Mouse (Mus musculus) spleen, adult 18-20 months (tissue): ENCODE results near the gene Ankfy1.
A peak's percentile ranks its signal among the peaks of the same experiment; 100 is the strongest.
"Not testable (repeated sequence)": the region's sequence is repeated elsewhere in the genome, so short reads cannot be mapped to it uniquely, and the experiment has no call there.

Experiments
- DNase-seq, 2 experiments: peaks; one replicate each; pipeline ENCODE4 v3.0.0; 2022; ENCODE audit warnings: mixed read lengths in 2 of 2

The Ankfy1 gene

GRCm38 (mm10) chr11:72689551-72690510 is at the start of gene Ankfy1:
TSS of gene Ankfy1 (plus strand) at chr11:72690006.
- peak; percentile 95 to 98 for DNase-seq

DNA sequence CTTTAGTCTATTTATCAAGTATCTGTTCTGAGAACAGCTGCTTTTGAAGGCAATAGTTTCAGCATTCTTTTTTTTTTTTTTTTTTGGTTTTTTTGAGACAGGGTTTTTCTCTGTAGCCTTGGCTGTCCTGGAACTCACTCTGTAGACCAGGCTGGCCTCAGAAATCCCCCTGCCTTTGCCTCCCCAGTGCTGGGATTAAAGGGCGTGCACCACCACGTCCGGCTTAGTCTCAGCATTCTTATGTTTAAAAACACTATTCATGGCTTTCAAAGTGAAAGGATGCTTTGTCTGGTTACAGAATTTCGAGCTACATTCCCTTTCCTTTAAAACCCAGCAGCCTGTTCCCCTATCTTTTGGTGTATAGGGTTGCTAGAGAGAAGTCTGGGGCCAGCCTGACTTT is 47.1 kb upstream of the Ankfy1 start:
- no peak for DNase-seq

DNA sequence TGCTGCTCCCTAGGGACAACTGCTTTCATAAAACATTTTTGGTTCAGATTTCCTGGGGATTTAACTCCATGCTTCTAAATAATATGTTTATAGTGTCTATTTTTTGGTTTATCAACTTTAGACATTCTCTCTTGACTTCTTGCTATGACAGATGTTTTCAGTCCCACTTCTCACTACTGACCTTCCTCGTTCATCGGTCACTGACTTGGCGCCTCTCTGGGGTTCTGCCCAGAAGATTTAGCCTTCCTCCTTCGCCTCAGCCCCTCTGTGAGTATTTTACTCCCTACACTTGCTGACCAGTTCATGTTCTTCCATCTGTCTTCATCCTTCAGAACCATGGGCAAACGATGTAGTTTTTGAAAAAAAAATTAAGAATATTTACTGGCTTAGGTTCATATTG is 44.4 kb upstream of the Ankfy1 start:
- DNase-seq: no peak

DNA sequence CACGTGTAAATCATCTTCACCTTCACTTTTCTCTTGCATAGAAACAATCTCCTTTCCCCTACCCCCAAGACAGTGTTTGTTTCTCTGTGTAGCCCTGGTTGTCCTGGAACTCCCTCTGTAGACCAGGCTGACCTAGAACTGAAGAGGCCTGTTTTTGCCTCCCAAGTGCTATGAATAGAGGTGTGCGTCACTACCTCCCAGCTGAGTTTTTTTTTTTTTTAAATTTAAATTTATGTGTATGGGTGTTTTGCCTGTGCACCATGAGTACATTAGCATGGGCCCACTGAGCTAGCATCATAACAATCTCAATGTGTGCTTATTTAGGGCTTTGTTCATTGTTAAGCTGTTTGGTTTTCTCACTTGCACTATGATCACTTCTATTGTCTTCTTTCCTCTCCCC is 39.5 kb upstream of the Ankfy1 start:
- no peak for DNase-seq

DNA sequence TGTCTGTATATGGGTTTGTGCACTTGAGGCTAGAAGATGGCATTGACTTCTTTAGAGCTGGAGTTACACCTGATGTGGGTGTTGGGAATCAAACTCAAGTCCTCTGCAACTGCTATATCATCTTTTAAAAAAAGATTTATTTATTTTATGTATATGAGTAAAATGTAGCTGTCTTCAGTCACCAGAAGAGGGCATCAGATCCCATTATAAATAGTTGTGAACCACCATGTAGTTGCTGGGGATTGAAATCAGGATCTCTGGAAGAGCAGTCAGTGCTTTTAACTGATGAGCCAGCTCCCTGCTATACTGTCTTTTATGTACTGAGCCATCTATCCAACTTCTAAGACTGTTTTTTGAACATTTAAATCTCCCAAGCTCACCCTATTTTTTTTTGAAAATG is 29.9 kb upstream of the Ankfy1 start:
- no peak for DNase-seq

DNA sequence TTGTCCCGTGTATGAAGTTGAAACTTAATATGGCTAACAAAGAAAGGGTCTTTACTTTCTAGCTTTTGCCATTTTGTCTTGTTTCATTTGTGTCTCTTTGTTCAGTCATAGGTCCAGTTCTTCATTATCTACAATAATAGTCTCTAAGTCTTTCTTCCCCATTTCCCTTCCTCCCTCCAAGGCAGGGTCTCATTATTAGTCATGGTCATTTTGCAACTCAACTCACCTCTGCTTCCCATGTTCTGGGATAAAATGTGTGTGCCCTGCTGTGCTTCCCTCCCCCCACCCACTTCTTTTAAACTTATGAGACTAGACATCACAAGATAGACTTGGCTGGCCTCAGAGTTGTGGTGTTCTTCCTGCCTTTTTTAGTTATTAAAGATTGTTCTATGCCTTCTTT is 29.4 kb upstream of the Ankfy1 start:
- no peak for DNase-seq

GRCm38 (mm10) chr11:72664641-72665040 is 25.2 kb upstream of the Ankfy1 start:
- no peak for DNase-seq

DNA sequence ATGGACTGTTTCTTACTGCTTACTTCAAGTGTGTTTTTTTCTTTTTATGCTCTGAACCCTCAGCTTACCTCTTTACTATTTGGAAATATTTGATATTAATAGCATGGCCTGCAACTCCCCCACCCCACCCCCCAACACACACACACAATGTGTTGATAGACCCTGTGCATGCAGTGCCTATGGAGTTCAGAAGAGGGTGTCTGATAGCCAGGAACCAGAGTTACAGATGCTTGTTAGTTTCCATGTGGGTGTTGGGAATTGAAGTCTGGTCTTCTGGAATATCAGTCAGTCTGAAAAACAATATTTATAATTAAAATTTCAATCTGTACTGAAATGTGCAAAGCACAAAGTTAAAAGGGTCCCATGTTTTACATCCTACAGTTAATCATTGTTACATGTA is 19.2 kb upstream of the Ankfy1 start:
- no peak for DNase-seq

DNA sequence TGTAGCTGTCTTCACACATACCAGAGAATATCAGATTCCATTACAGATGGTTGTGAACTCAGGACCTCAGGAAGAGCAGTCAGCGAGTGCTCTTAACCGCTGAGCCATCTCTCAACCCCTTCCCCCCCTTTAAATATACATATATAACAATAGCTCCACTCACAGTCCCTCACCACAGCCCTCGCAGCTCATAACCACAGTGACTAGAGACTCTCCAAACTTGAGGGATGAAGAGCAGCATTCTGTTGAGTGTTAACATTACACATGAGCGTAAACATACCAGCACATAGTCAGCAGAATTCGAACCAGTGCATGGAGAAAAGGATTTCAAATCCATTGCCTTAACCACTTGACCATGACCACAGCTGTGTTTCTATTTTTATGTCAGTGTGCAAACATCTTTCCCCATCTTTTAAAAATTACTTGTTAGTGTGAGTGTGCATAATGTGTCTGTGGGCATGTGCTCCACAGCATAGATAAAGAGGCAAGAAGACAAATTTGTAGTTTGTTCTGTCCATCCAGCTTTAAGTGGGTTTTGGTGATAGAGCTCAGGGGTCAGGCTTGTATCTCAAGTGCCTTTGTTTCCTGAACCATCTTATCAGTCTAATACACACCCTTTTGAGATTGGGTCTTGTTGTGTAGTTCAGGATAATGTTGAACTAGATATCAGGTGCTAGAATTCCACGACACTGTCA is 18.4 kb upstream of the Ankfy1 start:
- no peak for DNase-seq

GRCm38 (mm10) chr11:72672438-72672837 is 17.4 kb upstream of the Ankfy1 start:
- DNase-seq: no peak

DNA sequence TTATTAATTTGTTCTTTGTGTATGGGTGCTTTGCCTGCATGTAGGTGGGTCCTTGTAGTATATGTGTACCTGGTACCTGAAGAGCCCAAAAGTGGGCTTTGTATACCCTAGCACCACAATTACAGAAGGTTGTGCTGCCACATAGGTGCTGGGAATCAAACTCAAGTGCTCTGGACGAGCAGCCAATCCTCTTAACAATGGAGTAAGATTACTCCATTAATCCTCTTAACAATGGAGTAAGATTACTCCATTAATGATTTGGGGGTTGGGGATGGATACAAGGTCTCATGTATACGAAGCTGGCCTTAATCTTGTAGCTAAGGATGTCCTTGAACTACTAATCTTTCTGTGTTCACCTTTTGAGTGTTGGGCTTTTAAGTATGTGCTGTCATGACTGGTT is 14.5 kb upstream of the Ankfy1 start:
- DNase-seq: no peak

DNA sequence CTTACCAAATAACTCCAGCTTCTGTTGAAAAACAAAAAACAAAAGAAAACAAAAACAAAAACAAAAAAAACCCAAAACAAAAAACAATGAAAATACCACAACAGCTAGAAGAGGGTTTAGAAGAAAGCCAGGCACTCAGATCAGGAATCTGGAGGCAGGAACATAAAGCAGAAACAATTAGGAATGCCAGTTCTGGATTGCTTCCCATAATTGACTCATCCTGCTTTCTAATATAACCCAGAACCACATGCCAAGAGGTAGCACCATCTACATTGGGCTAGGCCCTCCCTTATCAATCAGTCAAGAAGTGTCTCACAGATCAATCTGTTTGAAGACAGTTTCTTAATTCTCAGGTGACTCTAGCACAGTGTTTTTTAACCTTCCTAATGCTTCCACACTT is 9.1 kb upstream of the Ankfy1 start:
- DNase-seq: no peak

DNA sequence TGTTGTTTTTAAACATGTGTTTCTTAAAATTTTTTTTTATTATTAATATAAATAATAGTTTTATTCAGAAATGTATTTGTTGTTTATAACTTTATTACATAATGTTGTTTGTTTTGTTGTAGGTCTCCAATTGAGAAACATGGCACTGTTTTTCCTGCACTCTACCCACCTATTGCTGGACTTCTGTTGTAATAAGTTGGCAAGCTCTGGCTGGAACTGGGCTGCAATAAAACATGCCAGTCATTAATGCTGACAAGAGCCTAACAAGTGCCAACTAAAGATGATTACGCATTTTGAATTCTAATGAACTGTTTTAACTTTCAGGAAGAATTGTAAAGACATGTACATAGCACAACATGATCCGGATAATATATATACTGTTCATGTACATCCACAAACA is 6.4 kb upstream of the Ankfy1 start:
- DNase-seq: no peak

DNA sequence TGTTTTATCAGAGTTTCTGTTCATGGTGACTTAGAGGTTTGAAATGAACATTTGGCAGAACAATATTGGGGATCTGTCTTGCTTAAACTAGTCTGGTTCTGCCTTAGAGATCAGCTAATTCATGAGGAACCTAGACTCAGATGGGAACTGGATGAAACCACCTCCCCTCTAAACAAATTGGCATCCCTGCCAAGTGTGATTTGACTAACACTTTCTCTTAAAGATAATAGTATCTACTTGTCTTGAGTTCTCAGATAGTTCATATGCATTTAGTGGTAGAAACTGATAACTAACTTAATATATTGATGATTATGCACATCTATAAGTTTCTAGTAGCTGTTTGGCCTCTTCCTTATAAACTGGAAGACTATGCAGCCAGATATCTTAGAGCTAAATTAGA is 3.1 kb upstream of the Ankfy1 start:
- no peak for DNase-seq

- DNase-seq: no peak
Observed at GRCm38 (mm10) chr11:72688242-72688641, 1.6 kb upstream of the Ankfy1 start.

DNA sequence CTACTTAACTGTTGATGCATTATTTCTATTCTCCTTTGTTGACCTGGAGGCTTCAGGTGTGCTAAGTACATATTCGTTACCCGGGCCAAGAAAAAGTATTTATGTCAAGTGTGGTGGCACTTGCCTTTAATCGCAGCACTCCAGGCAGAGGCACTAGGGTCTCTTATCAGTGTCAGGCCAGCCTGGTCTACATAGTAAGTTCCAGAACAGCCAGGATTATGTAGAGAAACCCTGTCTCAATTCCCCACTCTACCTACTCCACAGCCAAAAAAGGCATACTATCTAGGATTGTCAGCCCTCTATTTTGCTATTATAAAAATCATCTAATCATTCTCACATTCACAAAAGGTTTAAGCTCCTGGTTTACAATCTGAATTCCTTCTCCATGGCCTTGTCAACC is 691 bp upstream of the Ankfy1 start:
- DNase-seq: no peak

- DNase-seq: no peak
Observed at GRCm38 (mm10) chr11:72692353-72692752, 2.5 kb downstream of the Ankfy1 start.

DNA sequence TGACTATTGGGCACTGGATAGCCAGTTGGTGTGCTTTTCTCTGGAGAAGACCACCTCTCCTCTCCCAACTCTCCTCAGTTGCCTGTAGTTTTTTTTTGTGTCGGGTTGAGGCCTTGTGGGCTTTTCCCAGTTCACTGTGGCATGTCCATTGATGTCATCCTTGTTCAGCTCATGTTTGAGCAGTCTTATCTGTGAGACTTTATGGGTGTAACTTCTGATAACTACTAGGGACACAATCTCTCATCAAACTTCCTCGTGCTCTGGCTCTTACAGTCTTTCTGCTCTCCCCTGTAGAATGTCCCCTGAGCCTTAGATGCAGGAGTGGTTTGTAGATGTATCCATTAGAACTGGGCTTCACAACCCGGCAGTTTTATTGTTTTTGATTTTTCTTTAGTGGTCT is 5.2 kb downstream of the Ankfy1 start:
- no peak for DNase-seq

DNA sequence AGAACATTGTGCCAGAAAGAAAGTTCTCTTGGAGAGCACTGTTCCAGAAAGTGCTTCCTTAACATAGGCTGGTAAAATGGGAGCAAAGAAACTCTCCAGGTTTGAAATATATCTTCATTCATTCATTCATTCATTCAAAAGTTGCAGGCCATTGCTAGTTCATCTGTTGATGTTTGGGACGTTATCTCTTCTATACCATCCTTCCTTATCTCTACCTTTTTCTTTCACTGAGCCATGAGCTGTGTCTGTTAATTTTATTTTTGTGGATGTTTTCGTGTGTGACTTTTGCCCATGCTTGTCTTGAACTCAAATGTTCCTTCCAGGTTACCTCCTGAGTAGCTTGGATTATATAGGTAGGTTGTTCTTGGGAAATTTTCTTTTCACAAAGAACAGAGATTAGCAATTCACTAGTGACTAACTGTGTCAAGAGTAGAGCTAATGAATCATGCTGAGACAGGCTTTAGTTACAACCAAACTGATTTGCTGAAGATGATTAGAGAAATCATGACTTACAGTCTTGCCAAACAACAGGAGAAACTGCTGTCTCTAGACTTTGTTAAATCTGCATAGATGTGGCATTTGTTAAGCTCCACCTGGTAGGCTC is 6.7 kb downstream of the Ankfy1 start:
- DNase-seq: no peak

GRCm38 (mm10) chr11:72697323-72697722 is 7.5 kb downstream of the Ankfy1 start:
- no peak for DNase-seq

GRCm38 (mm10) chr11:72705111-72705510 is 15.3 kb downstream of the Ankfy1 start:
- not testable (repeated sequence) for DNase-seq

GRCm38 (mm10) chr11:72712721-72713120 is 22.9 kb downstream of the Ankfy1 start:
- DNase-seq: no peak

DNA sequence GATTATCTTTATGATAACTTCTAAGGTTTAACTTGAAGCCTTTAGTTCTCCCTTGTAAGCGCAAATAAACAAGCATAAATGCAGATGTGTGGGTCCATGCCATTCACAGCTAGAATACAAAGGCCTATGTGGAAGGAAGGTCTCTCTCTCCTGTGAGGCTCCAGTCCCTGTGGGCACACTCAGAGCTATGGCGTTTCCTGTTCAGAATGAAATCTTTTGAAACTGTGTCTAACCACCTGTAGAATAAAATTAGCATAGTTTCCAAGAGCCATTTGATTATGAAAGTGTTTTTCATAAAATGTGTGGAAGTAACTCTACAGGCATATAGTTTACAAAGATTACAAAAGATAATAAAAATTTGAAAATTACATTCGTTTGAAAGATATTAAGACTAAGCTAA is 28.4 kb downstream of the Ankfy1 start:
- no peak for DNase-seq

DNA sequence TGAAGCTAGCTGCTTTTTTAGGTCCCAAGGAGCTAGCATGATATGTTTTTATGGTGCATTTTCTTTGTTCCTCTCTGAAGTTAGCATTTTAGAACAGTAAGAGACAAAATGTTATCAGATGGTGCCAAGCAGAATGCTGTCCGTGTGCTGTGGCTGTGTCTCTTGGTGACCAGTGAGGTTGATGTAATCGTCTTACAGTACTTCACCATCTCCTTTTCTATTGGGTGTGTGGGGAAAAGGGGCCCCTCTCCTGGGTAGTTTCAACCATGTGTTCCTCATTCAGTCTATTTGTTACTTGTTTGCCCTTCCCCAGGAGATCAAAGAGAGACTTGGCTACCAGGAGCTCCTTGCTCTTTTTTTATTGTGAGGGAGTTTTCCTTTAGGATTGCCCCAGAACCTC is 33.4 kb downstream of the Ankfy1 start:
- DNase-seq: no peak
